Mouse (Mus musculus) mouse trophoblast stem cell (cell line): ENCODE data around the gene Vmn1r157.
"Not testable (repeated sequence)": the region's sequence is repeated elsewhere in the genome, so short reads cannot be mapped to it uniquely, and the experiment has no call there.

Experiments used
- in situ Hi-C, 2 experiments: fragments of 300-500 bp; cut with MseI, MboI; formaldehyde crosslinking; loops; 2 replicates in 1 of 2; 3 replicates in 1 of 2; pipeline ENCODE4 v1.15.1; 2025

The Vmn1r157 gene

DNA sequence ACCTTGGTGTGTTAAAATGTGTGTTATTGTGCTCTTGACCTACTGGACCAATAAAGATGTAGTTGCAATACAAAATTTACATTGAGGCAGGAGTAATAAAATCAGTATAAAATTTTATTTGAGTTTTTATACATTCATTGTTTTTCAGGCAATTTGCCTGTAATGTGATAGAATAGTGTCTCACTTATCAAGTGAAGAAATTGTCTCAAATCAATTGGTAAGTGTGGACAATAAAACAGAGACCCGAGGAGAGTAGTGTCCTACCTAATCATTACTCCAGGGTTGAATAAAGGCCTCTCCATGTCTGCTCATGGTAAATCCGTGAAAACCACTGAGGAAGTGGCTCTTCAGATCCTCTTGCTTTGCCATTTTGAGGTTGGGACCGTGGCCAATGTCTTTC, at the start of gene Vmn1r157:
TSS of gene Vmn1r157 (plus strand) at position 301 of the 400 bp plus-strand sequence.
- in situ Hi-C loops, result not testable (repeated sequence)

GRCm38 (mm10) chr7:22719610-22720009, 41.9 kb upstream of the Vmn1r157 start, which contains the start of gene Gm4567:
Gm4567 (minus strand) TSS chr7:22719710.
- in situ Hi-C loops, result not testable (repeated sequence)

GRCm38 (mm10) chr7:22775981-22776380, 14.5 kb downstream of the Vmn1r157 start:
- in situ Hi-C loops, result not testable (repeated sequence)

DNA sequence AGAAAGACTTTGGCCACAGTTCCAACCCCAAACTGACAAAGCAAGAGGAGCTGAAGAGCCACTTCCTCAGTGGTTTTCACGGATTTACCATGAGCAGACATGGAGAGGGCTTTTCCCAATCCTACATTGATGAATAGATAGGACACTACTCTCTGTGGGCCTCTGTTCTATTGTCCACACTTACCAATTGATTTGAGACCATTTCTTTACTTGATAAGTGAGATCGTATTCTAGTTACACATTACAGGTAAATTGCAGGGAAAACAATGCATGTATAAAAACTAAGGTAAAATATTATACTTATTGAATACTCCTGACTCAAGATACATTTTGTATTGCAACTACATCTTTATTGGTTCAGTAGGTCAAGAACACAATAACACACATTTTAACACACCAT, 29.2 kb downstream of the Vmn1r157 start, which contains the start of gene Vmn1r158:
TSS of gene Vmn1r158 (minus strand) at position 101 of the 400 bp plus-strand sequence.
- in situ Hi-C loops, result not testable (repeated sequence)
